Mouse (Mus musculus) liver, adult 2 months (tissue): ENCODE results near the gene Fstl5.

Experiments
- CTCF ChIP-seq: fragments of 200-500 bp; IDR thresholded peaks from 2 replicates; pipeline ENCODE4 v1.5.1; 2011; ENCODE audit warnings: low read depth, low read length, control low read depth
- POLR2A ChIP-seq: fragments of 200-500 bp; IDR thresholded peaks from 2 replicates; pipeline ENCODE4 v1.6.1; 2011; ENCODE audit warnings: low read length, control low read depth; ENCODE audit not compliant: insufficient read depth; ENCODE audit errors: extremely low read depth

DNA sequence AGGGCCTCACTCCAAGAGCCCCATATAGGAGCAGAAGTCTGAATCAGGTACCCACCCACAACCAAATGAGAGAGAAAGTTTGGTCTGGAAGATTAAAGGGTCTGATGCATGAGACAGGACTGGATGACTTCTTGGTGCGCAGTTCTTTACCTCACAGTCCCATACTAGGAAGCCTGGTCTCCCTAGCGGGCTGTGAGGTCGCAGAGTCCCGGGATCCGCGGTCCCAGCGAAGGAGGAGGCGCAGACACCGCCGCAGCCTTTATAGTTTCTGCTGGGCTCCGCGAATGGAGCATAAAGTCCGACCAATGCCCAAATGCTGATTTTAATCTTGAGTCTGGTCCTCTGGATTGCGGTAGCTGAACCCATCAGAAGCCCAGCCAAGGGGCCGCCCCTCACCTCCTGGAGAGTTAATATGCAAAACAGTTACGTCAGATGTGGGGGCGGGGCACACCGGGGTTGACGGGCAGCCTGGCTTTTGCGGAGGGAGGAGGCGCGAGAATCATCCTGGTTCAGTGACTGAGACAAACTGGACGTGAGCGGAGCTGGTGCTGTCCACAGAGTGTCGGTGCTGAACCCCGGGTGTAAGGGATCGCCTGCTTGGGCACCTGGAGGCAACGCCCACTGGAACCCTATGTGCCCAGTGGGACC, at the start of gene Fstl5:
- TF ChIP-seq POLR2A = no peak
- TF ChIP-seq CTCF = no peak
